Mouse (Mus musculus): Measurements from ENCODE around the gene Uba7. TPM values are rescaled to one million over a fixed set of nuclear protein-coding genes. Genes with fewer than 3 reads are reported as not detected.

Gene Uba7
- polyA plus RNA-seq, 1 experiment from 2014 or later, result 33.2 TPM

- ATAC-seq, result peak; percentile 43; the same call in 1 of the 2 replicates
These were observed 7.9 kb upstream of the Uba7 start for GRCm38 (mm10) chr9:107967437-107967836.

GRCm38 (mm10) chr9:107968531-107968930, 6.8 kb upstream of the Uba7 start:
- Histone ChIP-seq H3K27me3 (replicated peaks; ENCODE audit: insufficient read depth, low read length) (no peaks in the 10 kb centered on the region), H3K4me3 (ENCODE audit: low read depth, low read length) (no peak overlapping the region), H3K4me2 (replicated peaks; ENCODE audit: low read depth, low read length) (no peak overlapping the region), H3K9me3 (ENCODE audit: low read length) (no peaks in the 10 kb centered on the region), H3K36me3 (ENCODE audit: insufficient read depth, low read length) (no peaks in the 10 kb centered on the region), H3K4me1 (ENCODE audit: insufficient read depth, low read depth, low read length) (no peaks in the 10 kb centered on the region), H3K27ac (ENCODE audit: low read length) (no peak overlapping the region), H3K9ac (replicated peaks; ENCODE audit: low read depth) (no peak overlapping the region)
- no peak for ATAC-seq
- no peak for DNase-seq (ENCODE audit: low spot score)
- WGBS, result 89% methylated on average over 7 of the region's 7 CpGs
- TF ChIP-seq EP300 (IDR thresholded peaks at IDR 0.05) (no peak), CTCF (IDR thresholded peaks at IDR 0.05) (no peak)

More at GRCm38 (mm10) chr9:107967437-107967836, 7.9 kb upstream of the Uba7 start:
- no peaks in the 10 kb centered on the region for H3K27me3 ChIP-seq (replicated peaks; ENCODE audit: insufficient read depth, low read length)
- peak; percentile 13; the same call in 1 of the 2 replicates for TF ChIP-seq CTCF (IDR thresholded peaks at IDR 0.05)
- 0 out of 2 replicates have a peak, but pooled peaks have one; percentile 30 for TF ChIP-seq EP300 (IDR thresholded peaks at IDR 0.05)
- no peak overlapping the region for H3K27ac ChIP-seq (ENCODE audit: low read length)
- H3K4me2 ChIP-seq (replicated peaks; ENCODE audit: low read depth, low read length), result no peak overlapping the region
- H3K9me3 ChIP-seq (ENCODE audit: low read length), result no peaks in the 10 kb centered on the region
- no peak overlapping the region for H3K9ac ChIP-seq (replicated peaks; ENCODE audit: low read depth)
- H3K4me1 ChIP-seq (ENCODE audit: insufficient read depth, low read depth, low read length), result no peaks in the 10 kb centered on the region
- 63% methylated on average over 6 of the region's 6 CpGs for WGBS
- no peaks in the 10 kb centered on the region for H3K36me3 ChIP-seq (ENCODE audit: insufficient read depth, low read length)
- no peak overlapping the region for H3K4me3 ChIP-seq (ENCODE audit: low read depth, low read length)
- no peak for DNase-seq (ENCODE audit: low spot score)

GRCm38 (mm10) chr9:107970311-107970710, 5.0 kb upstream of the Uba7 start:
- Histone ChIP-seq H3K4me1 (ENCODE audit: insufficient read depth, low read depth, low read length) (peaks cover 5% of the 10 kb centered on the region; the same call in 1 of the 2 replicates), H3K27me3 (replicated peaks; ENCODE audit: insufficient read depth, low read length) (no peaks in the 10 kb centered on the region), H3K36me3 (ENCODE audit: insufficient read depth, low read length) (no peaks in the 10 kb centered on the region), H3K9me3 (ENCODE audit: low read length) (no peaks in the 10 kb centered on the region), H3K27ac (ENCODE audit: low read length) (no peak overlapping the region), H3K4me2 (replicated peaks; ENCODE audit: low read depth, low read length) (no peak overlapping the region), H3K9ac (replicated peaks; ENCODE audit: low read depth) (no peak overlapping the region), H3K4me3 (ENCODE audit: low read depth, low read length) (no peak overlapping the region)
- DNase-seq (ENCODE audit: low spot score) (no peak), ATAC-seq (no peak)
- WGBS, result 72% methylated on average over 5 of the region's 5 CpGs
- no peak for TF ChIP-seq EP300 (IDR thresholded peaks at IDR 0.05)
- no peak for TF ChIP-seq CTCF (IDR thresholded peaks at IDR 0.05)

- Histone ChIP-seq H3K4me3 (ENCODE audit: low read depth, low read length) (no peak overlapping the region), H3K27me3 (replicated peaks; ENCODE audit: insufficient read depth, low read length) (no peaks in the 10 kb centered on the region), H3K4me1 (ENCODE audit: insufficient read depth, low read depth, low read length) (peaks cover 11% of the 10 kb centered on the region; the same call in 1 of the 2 replicates), H3K4me2 (replicated peaks; ENCODE audit: low read depth, low read length) (no peak overlapping the region), H3K9me3 (ENCODE audit: low read length) (no peaks in the 10 kb centered on the region), H3K36me3 (ENCODE audit: insufficient read depth, low read length) (no peaks in the 10 kb centered on the region), H3K27ac (ENCODE audit: low read length) (no peak overlapping the region), H3K9ac (replicated peaks; ENCODE audit: low read depth) (no peak overlapping the region)
- no peak for TF ChIP-seq EP300 (IDR thresholded peaks at IDR 0.05)
- TF ChIP-seq CTCF (IDR thresholded peaks at IDR 0.05), result no peak
- ATAC-seq (peak; percentile 60), DNase-seq (ENCODE audit: low spot score) (peak; percentile 43)
- WGBS, result 46% methylated on average over 8 of the region's 8 CpGs
These were observed 3.4 kb upstream of the Uba7 start for GRCm38 (mm10) chr9:107971690-107972541.

GRCm38 (mm10) chr9:107974491-107975171, 674 bp upstream of the Uba7 start:
- Histone ChIP-seq H3K4me3 (ENCODE audit: low read depth, low read length) (no peak overlapping the region), H3K4me2 (replicated peaks; ENCODE audit: low read depth, low read length) (peak overlapping the region; percentile 60; the same call in 1 of the 2 replicates), H3K36me3 (ENCODE audit: insufficient read depth, low read length) (0 out of 2 replicates have a peak, but pooled peaks cover 7% of the 10 kb centered on the region), H3K27me3 (replicated peaks; ENCODE audit: insufficient read depth, low read length) (no peaks in the 10 kb centered on the region), H3K9ac (replicated peaks; ENCODE audit: low read depth) (no peak overlapping the region), H3K9me3 (ENCODE audit: low read length) (no peaks in the 10 kb centered on the region), H3K4me1 (ENCODE audit: insufficient read depth, low read depth, low read length) (peaks cover 11% of the 10 kb centered on the region; the same call in 1 of the 2 replicates), H3K27ac (ENCODE audit: low read length) (peak overlapping the region; percentile 78)
- WGBS, result 72% methylated on average over 10 of the region's 10 CpGs
- DNase-seq (ENCODE audit: low spot score), result no peak
- TF ChIP-seq CTCF (IDR thresholded peaks at IDR 0.05), result no peak
- no peak for TF ChIP-seq EP300 (IDR thresholded peaks at IDR 0.05)
- no peak for ATAC-seq

GRCm38 (mm10) chr9:107978815-107979214, 3.5 kb downstream of the Uba7 start:
- ATAC-seq, result no peak
- Histone ChIP-seq H3K9me3 (ENCODE audit: low read length) (no peaks in the 10 kb centered on the region), H3K9ac (replicated peaks; ENCODE audit: low read depth) (no peak overlapping the region), H3K36me3 (ENCODE audit: insufficient read depth, low read length) (0 out of 2 replicates have a peak, but pooled peaks cover 14% of the 10 kb centered on the region), H3K4me2 (replicated peaks; ENCODE audit: low read depth, low read length) (no peak overlapping the region), H3K4me3 (ENCODE audit: low read depth, low read length) (no peak overlapping the region), H3K4me1 (ENCODE audit: insufficient read depth, low read depth, low read length) (peaks cover 21% of the 10 kb centered on the region; the same call in 1 of the 2 replicates), H3K27me3 (replicated peaks; ENCODE audit: insufficient read depth, low read length) (no peaks in the 10 kb centered on the region), H3K27ac (ENCODE audit: low read length) (no peak overlapping the region)
- no peak for DNase-seq (ENCODE audit: low spot score)
- WGBS, result 86% methylated on average over 12 of the region's 12 CpGs
- no peak for TF ChIP-seq CTCF (IDR thresholded peaks at IDR 0.05)
- TF ChIP-seq EP300 (IDR thresholded peaks at IDR 0.05), result no peak
